Mouse (Mus musculus): ENCODE results near the gene Spc24.

Gene Spc24

DNA sequence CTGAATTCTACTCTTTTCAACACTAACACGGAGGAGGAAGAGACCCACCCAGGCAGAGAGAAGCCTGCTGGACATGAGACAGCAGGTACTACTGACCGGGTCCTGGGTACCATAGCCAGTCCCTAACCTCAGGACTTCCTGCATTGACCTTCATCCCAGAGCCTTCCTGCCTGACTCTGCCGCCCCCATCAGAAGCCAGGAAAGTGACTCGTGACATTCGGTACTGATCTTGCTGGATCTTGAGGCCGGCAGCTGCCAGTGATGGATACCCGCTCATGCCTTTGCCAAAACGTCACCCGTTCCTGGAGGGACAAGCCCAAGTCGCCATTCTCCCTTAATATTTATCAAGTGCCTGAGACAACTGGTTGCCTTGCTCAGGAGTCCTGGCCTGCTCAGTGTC is 11.6 kb downstream of the Spc24 start:
- no peak for DNase-seq (ENCODE audit: low spot score in 2 of 2)

DNA sequence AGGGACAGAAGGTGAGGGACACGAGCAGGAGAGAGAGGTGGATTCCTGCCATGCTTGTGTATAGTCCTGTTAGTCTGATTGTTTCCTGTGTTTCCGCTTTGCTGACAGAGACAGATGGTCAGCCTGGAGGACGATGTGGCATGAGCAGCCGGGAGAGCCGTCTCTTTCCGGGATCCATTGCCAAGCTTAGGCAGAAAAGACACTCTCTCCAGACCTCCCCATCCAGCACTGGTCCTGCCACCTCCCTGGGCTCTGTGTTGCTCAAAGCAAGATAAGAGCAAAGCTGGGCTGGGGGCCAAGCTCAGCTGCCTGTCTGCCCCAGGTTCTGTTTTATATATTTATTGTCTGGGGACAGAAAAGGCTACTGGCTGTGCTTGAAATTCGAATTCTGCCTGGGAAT is 12.1 kb downstream of the Spc24 start:
- no peak for DNase-seq (ENCODE audit: low spot score in 2 of 2)

DNA sequence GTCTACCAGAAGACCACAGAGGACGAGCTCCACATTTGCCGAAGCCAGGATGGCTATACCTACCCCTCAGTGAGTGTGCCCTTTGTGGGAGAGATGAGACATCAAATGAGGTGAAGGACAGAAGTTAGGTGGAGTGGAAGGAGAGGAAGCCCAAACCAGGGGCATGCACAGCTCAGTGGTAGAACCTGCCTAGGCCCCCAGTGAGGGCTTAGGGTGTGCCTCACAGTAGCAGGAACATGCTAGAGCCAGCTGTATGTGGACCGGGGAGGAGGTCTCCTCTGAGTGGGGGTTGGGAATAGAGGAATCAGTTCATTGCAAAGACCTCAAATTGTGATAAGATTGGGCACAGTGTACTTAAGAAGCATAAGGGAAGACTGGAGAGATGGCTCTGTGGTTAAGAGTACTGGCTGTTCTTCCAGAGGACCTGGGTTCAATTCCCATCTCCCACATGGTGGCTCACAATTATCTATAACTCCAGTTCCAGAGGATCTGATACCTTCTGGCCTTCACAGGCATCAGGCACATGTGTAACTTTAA is 12.8 kb downstream of the Spc24 start:
- DNase-seq (ENCODE audit: low spot score in 2 of 2), result no peak

DNA sequence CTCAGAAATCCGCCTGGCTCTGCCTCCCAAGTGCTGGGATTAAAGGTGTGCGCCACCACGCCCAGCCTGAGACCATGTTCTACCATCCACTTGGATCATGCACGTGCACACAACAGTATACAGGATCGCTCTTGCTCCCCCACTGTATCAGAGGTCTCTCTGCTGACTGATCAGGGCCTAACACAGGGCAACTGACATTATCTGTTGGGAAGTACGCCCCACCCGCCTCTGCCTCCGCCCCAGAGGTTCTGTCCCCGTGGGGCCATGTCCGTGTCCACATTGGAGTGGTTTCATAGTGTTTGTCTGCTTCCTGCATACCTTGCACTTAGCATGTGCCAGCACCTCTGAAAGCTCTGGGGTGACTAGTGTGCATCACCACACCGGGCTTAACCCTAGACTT is 18.6 kb downstream of the Spc24 start:
- DNase-seq (ENCODE audit: low spot score in 2 of 2), result no peak

DNA sequence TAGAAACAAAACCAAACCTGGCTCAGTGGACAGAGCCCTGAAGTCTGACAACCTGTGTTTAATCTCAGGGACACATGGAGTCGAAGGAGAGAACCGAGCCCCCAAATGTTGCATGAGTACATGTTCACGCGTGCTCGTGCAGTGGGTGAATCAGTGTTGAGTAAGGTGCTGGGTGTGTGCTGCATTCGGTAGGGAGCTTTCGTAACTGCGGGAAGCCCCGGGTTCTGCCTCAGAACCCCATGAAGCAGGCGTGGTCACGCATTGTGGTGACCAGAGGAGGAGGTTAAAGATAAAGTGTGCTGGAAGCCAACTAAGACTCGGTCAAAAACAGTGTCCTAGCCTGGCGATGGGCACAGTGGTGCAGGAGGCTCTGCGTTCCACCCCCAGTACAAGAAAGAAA is 19.7 kb downstream of the Spc24 start:
- DNase-seq (ENCODE audit: low spot score in 2 of 2), result no peak

DNA sequence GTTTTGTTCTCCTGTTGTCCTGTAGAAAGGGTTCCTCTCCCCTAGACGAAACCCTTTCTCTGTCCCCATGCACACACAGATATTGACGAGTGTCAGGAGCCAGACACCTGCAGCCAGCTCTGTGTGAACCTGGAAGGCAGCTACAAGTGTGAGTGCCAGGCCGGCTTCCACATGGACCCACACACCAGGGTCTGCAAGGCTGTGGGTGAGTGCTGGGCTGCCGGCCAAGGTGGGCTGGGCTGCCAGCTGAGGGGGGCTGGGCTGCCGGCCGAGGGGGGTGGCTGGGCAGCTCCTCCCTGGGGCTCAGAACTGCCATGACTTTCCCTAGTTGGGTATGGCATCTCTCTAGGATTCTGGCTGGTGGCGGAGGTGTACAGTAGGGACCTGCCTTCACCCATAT is 21.3 kb downstream of the Spc24 start:
- no peak for DNase-seq (ENCODE audit: low spot score in 2 of 2)

DNA sequence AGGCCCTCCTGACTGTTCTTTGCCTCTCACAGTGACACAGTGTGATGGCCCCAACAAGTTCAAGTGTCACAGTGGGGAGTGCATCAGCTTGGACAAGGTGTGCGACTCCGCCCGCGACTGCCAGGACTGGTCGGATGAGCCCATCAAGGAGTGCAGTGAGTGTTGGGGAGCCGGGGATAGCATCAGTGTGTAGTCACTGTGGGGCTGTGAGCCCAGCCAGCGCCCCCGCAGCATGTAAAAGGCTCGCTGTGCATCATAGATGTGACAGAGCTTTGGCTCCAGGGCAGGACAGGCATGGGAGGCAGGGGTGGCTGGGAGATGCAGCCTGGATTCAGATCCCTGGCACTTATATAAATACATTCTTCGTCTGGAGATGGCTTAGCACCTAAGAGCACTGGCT is 22.9 kb downstream of the Spc24 start:
- DNase-seq (ENCODE audit: low spot score in 2 of 2), result no peak

DNA sequence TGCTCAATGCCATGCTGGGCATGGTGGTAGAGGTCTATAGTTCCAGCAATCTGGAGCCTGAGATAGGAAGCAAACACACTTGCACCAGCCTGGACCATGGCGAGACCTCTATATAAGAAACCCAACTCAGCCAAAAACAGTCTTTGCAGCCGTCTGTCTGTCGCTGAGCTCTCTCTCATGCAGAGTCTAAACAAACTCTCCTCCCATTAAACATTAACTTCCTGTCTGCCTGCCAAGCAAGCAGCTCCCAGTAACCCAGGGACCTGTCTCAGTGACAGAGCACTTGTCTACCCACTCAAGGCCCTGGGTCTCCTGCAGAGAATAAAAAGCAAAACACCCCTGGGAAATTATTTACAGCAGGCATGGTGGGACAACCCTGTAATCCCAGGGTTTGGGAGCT is 23.5 kb downstream of the Spc24 start:
- DNase-seq (ENCODE audit: low spot score in 2 of 2), result no peak

DNA sequence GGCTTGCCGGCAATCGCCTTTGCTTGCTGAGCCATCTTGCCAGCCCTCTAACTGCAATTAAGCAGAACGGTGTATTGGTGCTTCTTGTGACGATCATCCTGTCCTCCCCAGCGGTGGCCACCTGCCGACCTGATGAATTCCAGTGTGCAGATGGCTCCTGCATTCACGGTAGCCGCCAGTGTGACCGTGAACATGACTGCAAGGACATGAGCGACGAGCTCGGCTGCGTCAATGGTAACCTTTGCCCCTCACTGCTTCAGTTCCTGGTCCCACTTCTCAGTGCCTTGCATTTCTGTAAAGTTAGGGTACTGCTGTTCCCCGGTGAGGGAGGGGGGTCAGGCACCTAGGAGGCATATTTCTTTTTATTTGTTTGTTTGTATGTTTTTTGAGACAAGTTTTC is 25.0 kb downstream of the Spc24 start:
- no peak for DNase-seq (ENCODE audit: low spot score in 2 of 2)

DNA sequence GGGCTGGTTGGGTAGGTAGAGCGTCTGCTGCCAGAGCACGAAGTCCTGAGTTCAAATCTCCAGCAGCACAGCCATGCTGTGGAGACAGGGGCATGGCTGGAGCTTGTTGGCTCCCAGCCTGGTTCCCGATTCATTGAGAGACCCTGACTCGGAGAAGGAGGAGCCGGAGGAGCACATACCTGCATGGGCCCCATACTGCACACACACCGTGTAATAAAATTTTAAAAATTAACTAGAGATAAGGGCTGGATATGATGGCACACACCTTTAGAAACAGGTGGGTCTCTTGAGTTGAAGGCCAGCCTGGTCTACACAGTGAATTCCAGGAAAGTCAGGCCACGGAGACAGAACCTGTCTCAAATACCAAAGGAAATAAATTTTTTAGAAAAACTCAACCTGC is 26.1 kb downstream of the Spc24 start:
- no peak for DNase-seq (ENCODE audit: low spot score in 2 of 2)

DNA sequence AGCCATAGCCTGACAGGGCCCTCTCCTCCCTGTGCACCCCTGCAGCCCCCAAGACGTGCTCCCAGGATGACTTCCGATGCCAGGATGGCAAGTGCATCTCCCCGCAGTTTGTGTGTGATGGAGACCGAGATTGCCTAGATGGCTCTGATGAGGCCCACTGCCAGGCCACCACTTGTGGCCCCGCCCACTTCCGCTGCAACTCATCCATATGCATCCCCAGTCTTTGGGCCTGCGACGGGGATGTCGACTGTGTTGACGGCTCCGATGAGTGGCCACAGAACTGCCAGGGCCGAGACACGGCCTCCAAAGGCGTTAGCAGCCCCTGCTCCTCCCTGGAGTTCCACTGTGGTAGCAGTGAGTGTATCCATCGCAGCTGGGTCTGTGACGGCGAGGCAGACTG is 26.7 kb downstream of the Spc24 start:
- DNase-seq (ENCODE audit: low spot score in 2 of 2), result no peak

DNA sequence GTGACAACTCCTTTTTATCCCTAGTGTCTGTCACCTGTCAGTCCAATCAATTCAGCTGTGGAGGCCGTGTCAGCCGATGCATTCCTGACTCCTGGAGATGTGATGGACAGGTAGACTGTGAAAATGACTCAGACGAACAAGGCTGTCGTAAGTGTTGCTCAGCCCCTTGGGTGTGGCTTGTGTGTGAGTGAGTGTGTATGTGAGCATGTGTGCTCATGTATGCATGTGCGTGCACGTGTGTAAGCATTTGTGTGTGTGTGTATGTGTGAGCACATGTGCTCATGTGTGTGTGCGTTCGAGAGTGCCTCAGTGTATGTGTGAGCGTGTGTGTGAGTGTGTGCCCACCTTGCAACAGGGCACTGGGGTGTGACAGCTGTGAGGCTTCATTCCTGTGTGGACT is 27.8 kb downstream of the Spc24 start:
- DNase-seq (ENCODE audit: low spot score in 2 of 2), result no peak

DNA sequence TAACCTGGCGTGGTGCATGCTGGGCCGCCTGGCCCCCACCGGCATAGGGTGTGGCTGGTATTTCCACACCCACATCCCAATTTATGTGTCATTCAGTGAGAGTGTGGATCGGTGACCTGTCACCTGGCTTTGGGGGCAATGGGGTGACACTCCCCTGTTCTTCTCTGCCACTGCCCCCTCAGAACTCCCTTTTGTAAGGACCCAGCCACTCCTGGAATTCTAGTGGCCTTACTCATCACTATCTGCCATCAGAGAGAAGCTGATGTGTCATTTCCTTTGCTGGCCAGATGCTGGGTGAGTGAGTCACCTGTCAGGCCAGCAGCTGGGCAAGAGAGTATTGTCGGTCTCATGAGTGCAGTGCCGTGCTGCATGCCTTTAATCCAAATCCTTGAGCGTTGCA is 30.8 kb downstream of the Spc24 start:
- DNase-seq (ENCODE audit: low spot score in 2 of 2), result no peak

DNA sequence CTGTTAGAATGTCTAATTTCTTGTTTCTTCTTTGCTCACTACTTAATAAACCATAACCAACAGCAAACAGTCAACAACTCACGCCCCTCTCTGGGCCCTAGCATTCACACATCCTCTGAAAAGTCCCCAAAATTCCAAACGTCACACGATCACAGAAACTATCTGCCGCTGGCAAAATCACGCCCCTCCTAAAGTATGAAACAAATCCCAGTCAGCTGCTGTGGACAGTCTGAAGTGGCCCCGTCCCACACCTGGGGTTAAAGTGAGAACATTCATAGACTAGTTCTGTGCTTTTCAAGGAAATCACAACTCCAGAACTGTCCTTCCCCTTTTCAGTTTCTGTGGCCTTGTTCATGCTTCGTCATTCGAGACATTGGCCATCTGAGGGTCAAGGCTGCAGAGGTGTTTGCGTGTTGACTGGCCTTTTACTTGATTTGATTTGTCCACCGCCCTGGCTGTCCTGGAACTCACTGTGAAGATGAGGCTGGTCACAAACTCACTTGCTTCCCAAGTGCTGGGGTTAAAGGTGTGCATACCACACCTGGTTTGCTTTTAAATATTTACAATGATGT is 31.8 kb downstream of the Spc24 start:
- no peak for DNase-seq (ENCODE audit: low spot score in 2 of 2)

DNA sequence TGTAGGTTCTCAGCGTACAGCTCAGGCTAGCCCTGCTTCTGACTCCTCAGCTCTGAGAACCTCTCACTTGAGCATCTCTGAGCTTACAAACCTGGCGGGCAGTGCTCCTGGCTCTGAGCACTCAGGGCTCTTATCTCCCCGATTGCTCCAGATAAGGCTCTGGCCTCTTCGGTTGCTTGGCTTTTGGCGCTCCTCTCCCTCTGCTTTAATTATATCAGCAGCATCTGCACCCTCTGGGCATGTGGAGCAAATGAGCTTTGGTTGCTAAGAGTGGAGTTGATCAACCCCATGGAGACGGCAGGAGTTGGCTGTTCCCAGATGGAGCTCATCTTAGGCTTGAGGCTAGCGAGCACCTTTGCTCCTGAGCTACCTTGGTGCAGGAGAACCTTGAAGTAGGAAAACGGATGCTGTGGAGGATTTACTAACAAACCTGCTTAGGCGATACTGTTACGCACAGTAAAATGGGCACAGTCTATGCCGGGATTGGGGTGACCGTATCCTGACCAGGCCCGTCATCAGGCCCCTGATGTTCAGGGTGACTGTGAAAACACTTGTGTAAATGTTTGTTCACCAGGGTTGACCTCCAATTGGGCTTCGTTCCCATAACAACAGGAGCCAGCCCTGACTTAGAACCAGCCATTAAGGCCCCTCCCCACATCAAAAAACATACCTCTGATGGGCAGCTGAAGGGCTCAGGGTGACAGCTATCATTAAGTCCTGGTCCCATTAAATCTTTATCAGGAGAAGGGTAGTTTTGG is 33.7 kb downstream of the Spc24 start:
- DNase-seq (ENCODE audit: low spot score in 2 of 2), result no peak

DNA sequence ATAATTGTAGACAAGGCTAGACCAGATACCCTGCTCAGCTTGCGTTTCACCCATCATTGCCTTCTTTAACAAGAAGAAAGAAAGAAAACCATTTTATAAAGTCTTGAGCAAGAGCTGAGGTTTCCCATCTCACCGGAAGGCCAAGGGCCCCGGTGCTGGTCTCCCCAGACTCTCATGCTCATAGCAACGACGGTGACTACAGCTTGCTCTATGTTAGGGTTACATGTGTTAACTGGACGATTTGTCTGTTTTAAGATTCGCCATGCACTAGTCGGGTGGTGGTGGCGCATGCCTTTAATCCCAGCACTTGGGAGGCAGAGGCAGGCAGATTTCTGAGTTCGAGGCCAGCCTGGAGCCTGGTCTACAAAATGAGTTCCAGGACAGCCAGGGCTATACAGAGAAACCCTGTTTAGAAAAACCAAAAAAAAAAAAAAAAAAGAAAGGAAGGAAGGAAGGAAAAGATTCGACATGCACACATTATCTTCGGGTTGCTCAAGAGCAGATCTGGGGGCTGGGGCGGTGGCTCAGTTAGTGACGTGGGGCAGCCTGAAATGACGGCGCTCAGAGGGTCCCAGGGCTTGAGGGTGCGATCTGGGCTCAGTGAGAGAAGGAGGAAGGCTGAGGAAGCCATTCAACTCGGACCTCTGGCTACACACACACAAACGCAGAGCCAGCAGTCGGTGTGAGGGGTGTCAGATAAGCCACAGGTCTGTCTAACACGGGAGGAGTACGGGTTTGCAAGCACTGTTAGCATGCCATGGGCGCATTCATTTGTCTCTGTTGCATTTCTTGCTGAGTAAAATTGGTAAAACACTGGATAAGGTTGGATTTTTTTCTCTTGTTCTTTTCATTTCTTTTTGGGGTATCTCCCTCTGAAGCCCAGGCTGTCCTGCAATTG is 34.6 kb downstream of the Spc24 start:
- DNase-seq (ENCODE audit: low spot score in 2 of 2), result no peak

DNA sequence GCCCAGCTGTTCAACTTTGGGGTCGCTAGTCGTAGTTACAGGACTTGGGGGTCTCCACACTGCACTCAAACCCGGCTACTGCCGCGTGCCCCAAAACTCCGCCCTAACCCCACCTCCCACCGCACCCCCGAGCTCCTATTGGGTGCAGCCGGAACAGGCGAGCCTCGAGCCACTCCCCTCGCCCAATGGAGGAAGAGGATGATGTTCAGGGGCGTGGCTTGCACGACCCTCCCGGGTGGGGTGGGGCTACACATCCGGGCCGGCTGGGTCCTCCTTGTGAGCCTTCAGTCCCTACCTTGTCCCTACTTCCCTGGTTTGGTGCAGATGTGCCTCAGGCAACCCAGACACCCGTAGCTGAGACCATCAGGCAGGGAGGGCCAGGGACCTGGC is 36.0 kb downstream of the Spc24 start:
- DNase-seq (ENCODE audit: low spot score in 2 of 2), result peak; percentile 64 to 66

DNA sequence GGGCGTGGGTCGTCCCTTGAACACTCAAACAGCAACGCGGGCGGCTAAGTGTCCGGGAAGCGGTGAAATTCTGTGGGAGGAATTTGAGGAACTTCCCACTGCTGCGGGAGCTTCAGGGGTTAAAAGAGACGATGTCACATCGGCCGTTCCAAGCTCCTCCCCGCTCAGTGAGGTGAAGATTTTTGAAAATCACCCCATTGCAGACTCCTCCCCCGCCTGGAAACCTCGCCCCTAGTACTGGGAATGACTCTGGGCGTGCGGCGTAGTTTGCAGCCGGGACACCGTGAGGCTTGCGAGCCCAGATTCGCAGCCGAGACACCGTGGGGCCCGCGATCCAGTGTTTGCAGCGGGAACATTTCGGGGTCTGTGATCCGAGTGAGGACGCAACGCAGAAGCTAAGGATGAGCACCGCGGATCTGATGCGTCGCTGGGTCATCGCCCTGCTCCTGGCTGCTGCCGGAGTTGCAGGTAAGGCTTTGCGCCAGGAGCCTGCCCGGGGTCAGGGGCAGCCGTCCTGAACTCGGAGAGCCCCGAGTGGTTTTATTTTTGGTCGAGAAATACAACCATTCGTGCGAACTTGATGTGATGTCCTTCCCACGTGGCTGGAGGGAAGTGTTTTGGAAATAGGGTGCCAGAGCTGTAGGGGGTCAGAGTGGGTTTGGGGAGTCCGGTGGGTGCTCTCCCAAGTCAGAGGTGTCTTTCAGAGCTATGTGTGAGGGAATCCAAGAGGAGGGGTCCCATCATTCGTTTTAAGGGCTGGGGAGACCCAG is 36.5 kb downstream of the Spc24 start, which contains the start of gene Ldlr:
Gene Ldlr, plus strand, starts transcription at position 107 of the 770 bp plus-strand sequence.
- peak; percentile 28 to 44 for DNase-seq (ENCODE audit: low spot score in 2 of 2)

DNA sequence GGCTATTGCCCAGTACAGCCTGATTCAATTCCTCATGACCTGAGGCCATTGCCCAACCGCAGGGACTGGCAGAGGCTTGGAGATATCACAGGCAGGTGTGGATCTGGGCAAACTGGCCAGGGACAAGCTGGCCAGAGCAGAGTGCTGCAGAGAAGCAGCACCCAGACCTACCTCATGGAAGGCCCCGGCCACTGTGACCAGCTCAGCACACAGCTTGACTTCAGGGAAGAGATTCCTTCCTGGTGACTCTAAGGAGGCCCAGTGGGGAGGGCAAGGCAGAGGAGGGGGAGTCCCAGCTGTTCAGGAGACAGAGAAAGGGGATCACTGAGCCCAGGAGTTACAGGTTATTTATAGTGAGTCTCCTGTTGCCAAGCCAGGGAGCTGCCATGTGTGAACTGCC is 39.1 kb downstream of the Spc24 start:
- DNase-seq (ENCODE audit: low spot score in 2 of 2), result no peak

DNA sequence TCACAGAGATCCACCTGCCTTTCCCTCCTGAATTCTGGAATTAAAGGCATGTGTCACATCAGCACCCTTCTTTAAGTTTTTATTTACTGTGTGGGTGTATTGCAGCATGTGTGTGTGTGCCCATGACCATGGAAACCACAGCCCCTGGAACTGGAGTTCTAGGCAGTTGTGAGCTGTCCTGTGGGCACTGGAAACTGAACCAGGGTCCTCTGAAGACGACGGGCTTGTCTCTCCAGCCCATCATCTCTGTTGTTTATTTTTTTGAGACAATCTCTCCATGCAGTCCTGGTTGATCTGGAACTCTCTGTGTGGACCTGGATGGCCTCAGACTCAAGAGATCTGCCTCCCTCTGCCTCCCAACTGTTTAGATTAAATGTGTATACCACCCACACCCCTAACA is 43.1 kb downstream of the Spc24 start:
- no peak for DNase-seq (ENCODE audit: low spot score in 2 of 2)

DNA sequence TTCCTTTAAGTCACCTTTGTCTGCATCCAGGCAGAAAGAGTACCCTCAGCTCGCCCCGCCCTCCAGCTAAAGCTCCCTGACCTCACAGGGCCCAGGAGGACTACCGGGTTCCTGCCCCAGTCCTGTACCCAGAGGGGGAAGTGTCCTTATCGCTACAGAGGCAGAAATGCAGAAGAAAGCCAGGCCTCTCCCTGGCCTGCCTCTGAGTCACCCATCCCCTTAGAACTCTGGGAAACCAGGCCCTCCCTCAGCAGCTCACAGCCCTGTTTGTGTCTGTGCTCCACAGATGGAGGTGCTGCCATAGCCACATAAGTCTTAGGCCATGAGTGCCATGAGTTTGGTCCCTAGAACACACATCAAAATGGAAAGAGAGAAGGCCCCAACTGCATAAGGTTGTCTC is 44.8 kb downstream of the Spc24 start:
- DNase-seq (ENCODE audit: low spot score in 2 of 2), result no peak

DNA sequence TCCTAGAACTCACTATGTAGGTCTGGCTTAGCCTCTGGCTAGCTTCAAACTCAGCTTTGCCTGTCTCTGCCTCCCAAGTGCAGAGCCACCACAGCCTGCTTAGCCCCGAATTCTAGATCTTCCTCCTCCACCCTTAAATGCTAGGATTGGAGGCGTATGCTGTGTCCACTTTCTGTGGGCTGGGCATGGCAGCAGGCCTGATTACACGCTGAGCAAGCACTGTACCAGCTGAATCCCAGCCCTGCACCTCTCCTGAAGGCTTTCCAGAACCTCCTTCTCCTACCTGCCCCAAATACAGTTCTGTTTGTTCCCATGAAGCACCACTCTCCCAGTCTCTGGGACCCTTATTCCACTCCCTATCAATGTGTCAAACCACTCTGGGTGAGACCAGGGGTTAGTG is 50.8 kb downstream of the Spc24 start:
- no peak for DNase-seq (ENCODE audit: low spot score in 2 of 2)

All from spleen, postnatal 14 days (tissue).